Mouse (Mus musculus) cerebellum, adult 2 months (tissue): ENCODE measurements around the gene Ska3. TPM values are rescaled to one million over a fixed set of nuclear protein-coding genes. Genes with fewer than 3 reads are reported as not detected.

Experiments used
- DNase-seq, 2 experiments: peaks; one replicate each; pipeline ENCODE4 v3.0.0; 2021
- H3K27ac ChIP-seq: fragments of 200-500 bp; 2 replicates; pipeline ENCODE4 v1.5.1; 2012; ENCODE audit warnings: low read length, control low read depth, inconsistent platforms; ENCODE audit not compliant: insufficient read depth
- H3K27me3 ChIP-seq: fragments of 200-500 bp; 2 replicates; pipeline ENCODE4 v1.6.1; 2012; ENCODE audit warnings: inconsistent platforms, mild to moderate bottlenecking, low read length, moderate library complexity; ENCODE audit not compliant: control insufficient read depth, insufficient read depth
- H3K4me1 ChIP-seq: fragments of 200-500 bp; 2 replicates; pipeline ENCODE4 v1.6.1; 2011; ENCODE audit warnings: low read length; ENCODE audit not compliant: control insufficient read depth, insufficient read depth
- H3K4me3 ChIP-seq: fragments of 200-500 bp; replicated peaks from 2 replicates; pipeline ENCODE3; 2011; ENCODE audit warnings: mild to moderate bottlenecking, low read depth, low read length, control low read depth; ENCODE audit not compliant: insufficient read depth
- CTCF ChIP-seq: fragments of 200-500 bp; IDR thresholded peaks from 2 replicates; pipeline ENCODE4 v1.5.1; 2011; ENCODE audit warnings: low read depth, mild to moderate bottlenecking, control low read depth, low read length, moderate library complexity, borderline replicate concordance; ENCODE audit not compliant: insufficient read depth
- POLR2A ChIP-seq: fragments of 200-500 bp; IDR thresholded peaks from 2 replicates; pipeline ENCODE4 v1.6.1; 2011; ENCODE audit warnings: low read length, control low read depth, borderline replicate concordance; ENCODE audit not compliant: insufficient read depth
- WGBS: fragments of 180-500 bp; shearing (Covaris S2); methylation state at CpG from one replicate; pipeline ENCODE4 v1.1.7; 2018; 5-methylcytosine and 5-hydroxymethylcytosine counted together
- polyA plus RNA-seq: library from polyadenylated mRNA; depleted of rRNA; stranded (reverse); fragments of >200 nt; gene quantifications from 2 replicates; pipeline ENCODE4 v1.2.3, GENCODE M21; 2012

The Ska3 gene
- polyA plus RNA-seq, 1 experiment = 0.38 TPM

- Histone ChIP-seq H3K4me1 (no peaks in the 10 kb centered on the region), H3K27me3 (no peaks in the 10 kb centered on the region), H3K27ac (no peak overlapping the region), H3K4me3 (no peak overlapping the region)
- no peak for DNase-seq
- TF ChIP-seq POLR2A (no peak), CTCF (no peak)
- WGBS = 94% methylated on average over 5 of the region's 5 CpGs
These were observed 14.1 kb downstream of the Ska3 start for GRCm38 (mm10) chr14:57811844-57812243.

GRCm38 (mm10) chr14:57810886-57811285 is 15.1 kb downstream of the Ska3 start:
- 97% methylated on average over 2 of the region's 2 CpGs for WGBS
- no peak for DNase-seq
- TF ChIP-seq CTCF (no peak), POLR2A (no peak)
- H3K4me1 ChIP-seq = no peaks in the 10 kb centered on the region
- no peak overlapping the region for H3K27ac ChIP-seq
- no peaks in the 10 kb centered on the region for H3K27me3 ChIP-seq
- H3K4me3 ChIP-seq = no peak overlapping the region

GRCm38 (mm10) chr14:57808558-57808957 is 17.4 kb downstream of the Ska3 start:
- peak in 1 of 2 experiments; percentile 17 for DNase-seq
- TF ChIP-seq CTCF (peak; percentile 23; the same call in 1 of the 2 replicates), POLR2A (no peak)
- no peaks in the 10 kb centered on the region for H3K4me1 ChIP-seq
- H3K4me3 ChIP-seq = no peak overlapping the region
- WGBS = 54% methylated on average over 5 of the region's 5 CpGs
- H3K27me3 ChIP-seq = no peaks in the 10 kb centered on the region
- H3K27ac ChIP-seq = no peak overlapping the region

GRCm38 (mm10) chr14:57803731-57804130 is 22.3 kb downstream of the Ska3 start:
- Histone ChIP-seq H3K4me3 (no peak overlapping the region), H3K4me1 (peaks cover 3% of the 10 kb centered on the region; the same call in 1 of the 2 replicates), H3K27me3 (no peaks in the 10 kb centered on the region), H3K27ac (no peak overlapping the region)
- TF ChIP-seq POLR2A = no peak
- no peak for TF ChIP-seq CTCF
- WGBS = 83% methylated on average over 4 of the region's 4 CpGs
- DNase-seq = no peak

GRCm38 (mm10) chr14:57797991-57798931 is 27.7 kb downstream of the Ska3 start, which contains the start of gene Sap18:
Gene Sap18 (plus strand): TSS chr14:57798180.
- peaks cover 3% of the 10 kb centered on the region; the same call in 1 of the 2 replicates for H3K4me1 ChIP-seq
- H3K4me3 ChIP-seq = peak within 1 kb of the TSS; percentile 76
- H3K27me3 ChIP-seq = no peaks in the 10 kb centered on the region
- DNase-seq = peak; percentile 97 to 98
- no peak for TF ChIP-seq CTCF
- peak; percentile 75 for TF ChIP-seq POLR2A
- WGBS = under 1% methylated on average over 99 of the region's 99 CpGs
- H3K27ac ChIP-seq = peak within 1 kb of the TSS; percentile 14; the same call in 1 of the 2 replicates

- TF ChIP-seq CTCF (no peak), POLR2A (no peak)
- H3K4me1 ChIP-seq = peaks cover 3% of the 10 kb centered on the region; the same call in 1 of the 2 replicates
- peak in 1 of 2 experiments; percentile 35 for DNase-seq
- 11% methylated on average over 7 of the region's 7 CpGs for WGBS
- H3K27ac ChIP-seq = peak overlapping the region; percentile 14; the same call in 1 of the 2 replicates
- H3K4me3 ChIP-seq = peak overlapping the region; percentile 48
- no peaks in the 10 kb centered on the region for H3K27me3 ChIP-seq
These were observed 28.4 kb downstream of the Ska3 start for GRCm38 (mm10) chr14:57797551-57797950.

- Histone ChIP-seq H3K4me3 (no peak overlapping the region), H3K27ac (no peak overlapping the region), H3K27me3 (no peaks in the 10 kb centered on the region), H3K4me1 (no peaks in the 10 kb centered on the region)
- DNase-seq = no peak
- no peak for TF ChIP-seq POLR2A
- no peak for TF ChIP-seq CTCF
- 81% methylated on average over 4 of the region's 4 CpGs for WGBS
These were observed 34.8 kb downstream of the Ska3 start for GRCm38 (mm10) chr14:57791171-57791570.

- Histone ChIP-seq H3K27ac (no peak overlapping the region), H3K27me3 (no peaks in the 10 kb centered on the region), H3K4me3 (no peak overlapping the region), H3K4me1 (no peaks in the 10 kb centered on the region)
- no peak for DNase-seq
- WGBS = 92% methylated on average over 9 of the region's 9 CpGs
- TF ChIP-seq POLR2A (no peak), CTCF (no peak)
These were observed 36.2 kb downstream of the Ska3 start for GRCm38 (mm10) chr14:57789759-57790158.
